Mouse (Mus musculus) heart, adult 18-20 months (tissue): Measurements from ENCODE around the gene Rnf123. TPM values are rescaled to one million over a fixed set of nuclear protein-coding genes. Genes with fewer than 3 reads are reported as not detected.

Experiments
- DNase-seq, 2 experiments: peaks; one replicate each; pipeline ENCODE4 v3.0.0; 2021 to 2022; ENCODE audit warnings: mixed read lengths in 1 of 2
- total RNA-seq, 2 experiments: library from RNA; stranded (reverse); gene quantifications; 2 replicates each; pipeline ENCODE4 v1.2.3; 2021

The Rnf123 gene
- total RNA-seq, 2 experiments from 2014 or later, result 83.4 to 86.8 TPM

DNA sequence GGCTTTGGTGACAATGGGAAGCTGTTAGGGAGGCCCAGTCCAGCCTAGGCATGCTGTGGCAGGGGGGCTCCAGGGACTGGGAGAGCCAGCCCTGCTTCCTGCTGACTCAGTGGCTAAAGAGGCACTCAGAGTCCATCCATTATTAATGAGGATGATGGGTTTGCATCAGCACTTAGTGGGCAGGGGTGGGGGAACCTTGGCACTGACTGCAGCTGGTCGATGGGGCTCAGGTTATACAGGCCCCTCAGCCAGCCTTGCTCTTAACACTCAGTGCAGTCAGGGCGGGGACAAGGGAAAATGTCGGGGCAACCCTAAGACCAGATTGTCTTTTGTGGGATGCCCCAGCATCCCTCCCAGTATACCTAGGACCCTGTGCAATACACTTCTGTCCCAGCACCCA, 21.0 kb downstream of the Rnf123 start:
- DNase-seq, result no peak

DNA sequence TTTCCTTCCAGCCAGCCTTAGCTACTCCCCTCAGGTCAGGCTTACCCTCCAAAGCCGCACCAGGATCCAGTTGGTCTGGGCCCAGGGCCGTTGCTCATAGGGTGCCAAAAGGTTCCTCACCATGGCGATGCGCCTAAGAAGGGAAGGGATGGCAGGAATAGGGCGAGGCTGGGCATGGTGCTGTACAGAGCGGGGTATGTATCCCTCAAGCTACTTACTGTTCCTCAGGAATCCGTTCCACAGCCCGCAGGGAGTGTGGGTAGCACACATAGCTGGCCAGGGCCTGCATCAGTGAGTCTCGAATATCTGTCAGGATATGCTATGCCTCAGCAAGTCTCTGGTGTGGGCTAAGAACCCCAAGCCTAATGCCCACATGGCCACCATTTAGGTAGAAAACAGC, 24.9 kb downstream of the Rnf123 start:
- no peak for DNase-seq

GRCm38 (mm10) chr9:108057262-108057562, 25.9 kb downstream of the Rnf123 start:
- DNase-seq, result peak; percentile 62 to 65

DNA sequence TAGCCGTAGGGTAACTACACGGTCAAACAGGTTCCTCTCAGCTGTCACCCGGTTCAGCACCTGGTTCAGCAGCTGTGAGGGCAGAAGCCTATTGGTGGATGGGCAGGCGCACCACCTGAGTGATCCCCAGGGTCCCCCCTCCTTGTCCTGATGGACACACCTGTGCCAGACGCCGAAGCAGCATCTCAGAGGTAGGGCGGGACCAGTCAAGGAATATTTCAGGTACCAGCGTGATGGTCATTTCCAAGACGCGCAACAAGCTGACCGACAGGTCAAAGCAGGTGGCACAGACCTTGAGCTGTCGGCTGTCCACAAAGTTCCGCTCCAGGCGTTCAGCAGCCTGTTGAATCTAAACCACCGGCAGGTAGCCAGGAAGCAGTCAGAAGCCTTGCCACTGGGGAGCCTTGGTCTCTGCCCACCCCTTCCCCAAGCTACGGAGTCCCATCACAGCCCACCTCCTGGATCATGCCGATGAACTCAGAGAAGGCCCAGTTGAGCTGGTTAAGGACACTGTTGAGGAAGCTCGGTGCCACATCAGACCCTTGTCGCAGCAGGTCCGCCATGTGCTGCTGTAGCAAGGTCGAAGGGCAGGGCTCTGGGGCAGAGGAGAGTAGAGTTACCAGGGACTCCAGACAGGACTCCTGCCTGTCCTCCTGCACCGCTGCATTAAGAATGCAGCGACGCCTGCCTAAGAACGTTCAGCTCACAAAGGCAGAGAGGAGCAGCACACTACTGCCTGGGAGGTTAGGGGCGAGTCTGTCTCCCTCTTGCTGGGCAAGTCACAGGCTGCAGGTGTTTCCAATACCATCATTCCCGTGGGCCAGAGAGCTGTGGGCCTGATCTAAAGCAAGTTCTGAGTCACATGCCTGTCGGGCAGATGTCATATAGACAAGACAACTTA, 26.5 kb downstream of the Rnf123 start:
- no peak for DNase-seq

- no peak for DNase-seq
Observed at GRCm38 (mm10) chr9:108055661-108056237, 27.4 kb downstream of the Rnf123 start.

DNA sequence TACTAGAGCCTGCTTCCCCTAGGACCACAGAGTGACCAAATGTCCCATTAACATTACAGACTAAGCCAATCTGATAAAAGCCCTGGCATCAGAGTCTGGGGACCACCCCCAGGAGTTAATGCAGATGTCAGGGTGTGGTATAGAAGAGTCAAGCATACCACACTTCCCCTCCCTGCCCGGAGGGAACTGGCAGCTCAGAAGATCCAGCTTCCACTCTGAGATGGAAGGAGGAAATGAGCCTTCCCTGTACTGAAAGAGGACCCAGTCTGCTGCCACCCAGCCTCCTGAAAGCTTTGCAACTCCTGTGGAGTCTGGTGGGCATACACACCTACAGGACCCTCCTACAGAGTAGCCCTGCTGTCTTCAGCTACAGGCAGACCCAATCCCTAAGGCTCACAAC, 28.1 kb downstream of the Rnf123 start:
- DNase-seq, result no peak

DNA sequence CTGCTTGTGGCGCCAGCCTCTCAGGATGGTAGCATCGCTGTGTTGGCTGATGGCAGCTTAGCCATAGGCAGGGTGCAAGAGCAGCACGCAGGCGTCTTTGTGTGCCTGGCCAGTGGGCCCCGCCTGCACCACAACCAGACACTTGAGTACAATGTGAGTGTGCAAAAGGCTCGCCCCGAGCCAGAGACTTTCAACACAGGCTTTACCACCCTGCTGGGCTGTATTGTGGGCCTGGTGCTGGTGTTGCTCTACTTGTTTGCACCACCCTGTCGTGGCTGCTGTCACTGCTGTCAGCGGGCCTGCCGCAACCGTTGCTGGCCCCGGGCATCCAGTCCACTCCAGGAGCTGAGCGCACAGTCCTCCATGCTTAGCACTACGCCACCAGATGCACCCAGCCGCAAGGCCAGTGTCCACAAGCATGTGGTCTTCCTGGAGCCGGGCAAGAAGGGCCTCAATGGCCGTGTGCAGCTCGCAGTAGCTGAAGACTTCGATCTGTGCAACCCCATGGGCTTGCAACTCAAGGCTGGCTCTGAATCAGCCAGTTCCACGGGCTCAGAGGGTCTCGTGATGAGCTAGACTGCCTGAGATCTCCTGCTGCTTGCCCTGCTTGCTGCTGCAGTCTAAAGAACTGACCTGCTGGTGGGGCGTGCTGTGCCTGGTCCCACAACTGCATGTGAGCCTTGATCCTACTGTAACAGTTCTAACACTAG, 28.7 kb downstream of the Rnf123 start:
- no peak for DNase-seq

GRCm38 (mm10) chr9:108053665-108054225, 29.4 kb downstream of the Rnf123 start:
- DNase-seq, result no peak

DNA sequence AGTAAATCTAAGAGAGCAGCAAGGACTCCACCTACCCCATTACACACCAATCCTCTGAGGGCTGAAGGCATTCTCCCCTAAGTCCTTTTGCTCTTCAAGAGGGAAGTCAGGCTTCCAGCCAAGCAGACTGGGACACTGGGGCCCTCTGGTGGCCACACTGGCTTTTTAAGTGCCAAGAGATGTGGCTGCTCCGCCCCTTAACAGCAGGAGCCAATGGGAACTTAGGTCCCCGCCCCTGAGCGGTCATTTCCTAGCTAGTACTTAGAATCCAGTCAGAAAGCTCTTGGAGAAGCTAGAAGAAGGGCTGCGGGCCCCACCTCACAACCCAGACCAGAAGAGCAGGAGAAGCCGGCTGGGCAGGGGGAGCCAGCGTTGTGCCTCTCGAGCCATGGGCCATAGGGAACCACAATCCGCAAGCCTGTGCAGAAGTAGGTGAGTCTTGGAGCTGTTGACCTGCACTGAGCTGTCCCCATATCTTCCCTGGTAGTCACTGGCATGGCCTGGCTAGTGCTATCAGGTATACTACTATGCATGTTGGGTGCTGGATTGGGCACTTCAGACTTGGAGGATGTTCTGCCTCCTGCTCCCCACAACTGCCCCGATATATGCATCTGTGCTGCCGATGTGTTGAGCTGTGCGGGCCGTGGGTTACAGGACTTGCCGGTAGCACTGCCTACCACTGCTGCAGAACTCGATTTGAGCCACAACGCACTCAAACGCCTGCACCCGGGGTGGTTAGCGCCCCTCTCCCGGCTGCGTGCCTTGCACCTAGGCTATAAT, 30.1 kb downstream of the Rnf123 start, which contains the start of gene Amigo3:
Gene Amigo3 (plus strand): TSS at position 275 of the 780 bp plus-strand sequence.
- peak; percentile 97 to 99 for DNase-seq

DNA sequence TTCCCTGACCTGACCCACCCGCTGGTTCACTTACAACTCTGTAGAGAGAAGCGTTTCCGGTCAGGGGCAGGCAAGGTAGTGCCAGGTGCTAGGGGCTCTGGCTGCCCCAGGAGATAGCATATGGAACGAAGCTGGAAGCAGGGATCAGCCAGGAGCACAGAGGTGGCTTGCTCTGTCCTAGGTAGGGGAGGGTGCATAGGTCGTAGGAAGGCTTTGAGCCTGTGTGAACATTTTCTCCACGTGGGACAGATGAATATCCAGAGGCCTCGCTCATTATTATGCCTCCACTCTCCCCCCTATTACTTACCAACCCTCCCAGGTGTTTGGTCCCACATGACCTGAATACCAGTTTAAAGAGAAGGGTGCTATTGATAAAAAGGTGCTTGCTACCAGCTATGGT, 30.7 kb downstream of the Rnf123 start:
- DNase-seq, result no peak

DNA sequence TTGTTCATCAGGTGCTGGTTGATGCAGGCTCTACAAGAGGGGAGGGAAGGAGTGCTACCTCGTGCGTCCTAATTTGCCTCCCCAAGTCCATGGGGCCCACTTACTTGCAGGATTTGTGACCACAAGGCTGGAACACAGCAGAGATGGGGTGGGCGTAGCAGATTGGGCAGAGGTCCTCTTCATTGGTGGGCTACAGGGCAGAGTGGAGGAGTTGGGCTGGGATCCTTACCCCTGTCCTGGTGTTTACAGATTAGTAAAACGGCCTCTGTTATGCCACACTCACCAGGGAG, 31.3 kb downstream of the Rnf123 start:
- DNase-seq, result no peak

- DNase-seq, result no peak
Observed at GRCm38 (mm10) chr9:108051184-108051930, 31.8 kb downstream of the Rnf123 start.

DNA sequence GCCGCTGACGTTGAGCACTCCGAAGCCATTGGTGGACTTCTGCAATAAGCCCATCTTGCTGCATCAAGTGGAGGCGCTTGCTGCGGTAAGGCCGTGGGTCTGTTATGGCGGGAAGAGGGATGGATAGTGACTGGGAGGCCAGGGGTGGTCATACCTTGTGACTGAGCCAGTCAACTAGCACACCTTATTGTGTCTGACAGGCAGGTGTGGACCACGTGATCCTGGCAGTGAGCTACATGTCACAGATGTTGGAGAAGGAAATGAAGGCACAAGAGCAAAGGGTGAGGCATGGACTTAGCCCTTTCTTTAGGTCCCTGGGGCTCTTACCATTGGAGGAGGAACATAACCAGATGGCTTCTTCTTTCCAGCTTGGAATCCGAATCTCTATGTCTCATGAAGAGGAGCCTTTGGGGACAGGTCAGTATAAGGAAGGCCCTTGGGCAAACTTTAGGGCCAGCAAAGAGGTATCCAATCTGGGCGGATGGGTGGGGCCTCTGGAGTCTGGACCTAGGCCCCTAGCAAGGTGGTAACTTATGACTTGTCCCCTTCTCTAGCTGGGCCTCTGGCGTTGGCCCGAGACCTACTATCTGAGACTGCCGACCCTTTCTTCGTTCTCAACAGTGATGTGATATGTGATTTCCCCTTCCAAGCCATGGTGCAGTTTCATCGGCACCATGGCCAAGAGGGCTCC, 33.4 kb downstream of the Rnf123 start:
- DNase-seq, result no peak

GRCm38 (mm10) chr9:108049016-108049455, 34.1 kb downstream of the Rnf123 start, which contains the start of gene Gmppb:
Gene Gmppb, plus strand, starts transcription at chr9:108049242.
- DNase-seq, result peak; percentile 93 to 99

DNA sequence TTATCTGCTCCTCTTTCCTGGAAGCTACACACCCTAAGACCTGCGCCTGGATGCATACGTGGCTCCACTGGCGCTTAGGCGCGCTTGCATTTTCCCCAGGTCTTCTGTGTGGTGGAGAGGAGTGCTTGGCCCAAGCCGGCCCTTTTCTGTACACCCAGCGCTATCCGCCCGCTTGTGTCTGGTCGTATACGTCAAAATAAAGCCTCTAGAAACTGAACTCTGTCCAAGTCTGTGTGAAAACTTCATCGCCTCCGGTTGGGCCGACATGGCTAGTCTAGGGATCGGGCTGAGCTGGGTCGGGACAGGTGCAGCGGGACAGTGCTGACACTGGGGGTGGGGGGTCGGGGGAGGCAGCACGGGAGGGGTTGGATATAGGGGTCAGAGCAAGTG, 34.6 kb downstream of the Rnf123 start:
- DNase-seq, result no peak

DNA sequence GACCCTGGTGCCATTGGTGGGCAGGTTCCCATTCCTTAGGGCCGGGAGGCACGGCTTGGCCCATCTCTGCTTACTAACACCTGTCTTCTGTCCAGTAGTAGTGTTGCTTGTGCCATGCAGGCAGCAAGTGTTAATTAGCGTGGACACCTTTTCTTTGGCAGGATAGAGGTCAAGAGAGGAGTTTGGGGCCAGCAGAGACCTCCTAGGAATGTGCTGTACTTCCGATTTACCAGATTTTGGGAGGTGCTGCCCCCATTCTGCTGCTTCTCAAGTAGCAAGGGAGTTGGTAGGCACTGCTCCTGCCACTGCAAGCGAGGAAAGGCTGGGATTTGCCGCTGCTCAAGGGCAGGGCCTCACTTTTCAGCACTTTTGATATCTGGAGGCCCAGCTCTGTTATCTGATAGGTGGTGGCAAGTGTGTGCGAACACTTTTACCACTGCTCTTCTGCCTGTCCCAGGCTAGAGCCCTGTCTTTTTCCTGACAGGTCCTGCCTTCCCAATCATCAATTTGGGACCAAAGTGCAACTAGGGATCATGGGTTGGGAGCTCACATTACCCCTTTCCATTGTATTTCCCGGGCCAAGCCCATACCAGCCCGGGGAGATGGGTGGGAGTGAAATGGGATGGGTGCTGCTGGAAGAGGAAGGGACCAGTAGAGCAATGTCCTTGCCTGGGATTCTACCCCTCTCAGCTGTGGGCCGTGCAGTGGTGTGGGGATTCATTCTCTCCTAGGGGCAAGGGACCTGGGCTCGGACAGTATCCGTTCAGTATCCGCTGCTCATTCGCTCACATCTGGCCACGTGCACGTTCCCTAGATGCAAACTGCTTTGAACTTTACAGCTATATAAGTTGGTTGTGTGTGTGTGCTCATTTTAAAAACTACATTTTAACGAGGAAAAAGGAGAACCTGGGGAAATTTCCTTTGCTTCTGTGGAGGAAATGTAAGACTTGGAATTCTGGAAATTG, 35.3 kb downstream of the Rnf123 start:
- DNase-seq, result no peak

- no peak for DNase-seq
Observed at GRCm38 (mm10) chr9:108046582-108046981, 36.6 kb downstream of the Rnf123 start.

GRCm38 (mm10) chr9:108044751-108045492, 38.2 kb downstream of the Rnf123 start:
- DNase-seq, result no peak
